In the genomic region with DNA sequence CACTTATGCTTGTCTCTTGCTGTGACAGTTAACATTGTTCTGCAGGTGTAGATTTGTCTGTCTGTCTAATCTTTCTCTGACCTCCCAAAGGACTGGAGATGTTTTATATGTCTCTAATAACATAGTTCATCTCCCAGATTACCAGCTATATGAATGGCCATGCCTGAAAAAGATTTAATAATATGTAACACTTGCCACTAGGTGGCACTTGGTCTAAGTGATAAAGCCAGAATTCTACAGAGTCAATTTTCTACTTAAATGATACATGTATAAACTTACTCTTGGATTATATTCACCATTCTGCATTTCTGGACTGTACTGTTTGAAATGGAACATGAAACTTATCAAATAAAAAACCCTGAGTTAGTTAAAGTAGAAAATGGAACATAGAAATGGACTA, we compare ENCODE assay signal across 9 mouse cellular contexts.
DNase-seq lines count a peak whose midpoint lies in the region; ATAC-seq and TF ChIP-seq lines count a peak whose summit lies in the region.
"Had no signal": no experiment of that assay in that cellular context is flagged by ENCODE, and none has a peak within 500 bp of the region (broad histone marks: within the 10 kb centered on the region; RNA-seq: fewer than 3 reads in every experiment).

No protein-coding gene starts in this region.

- no peak overlapping the region for H3K27ac ChIP-seq in thymus, adult 2 months (ENCODE audit: control insufficient read depth, insufficient read depth, low read length)
- H3K27ac ChIP-seq: embryonic facial prominence, embryonic 15.5 days had no signal

- no peak for TF ChIP-seq POLR2A in thymus, adult 2 months (IDR thresholded peaks at IDR 0.05; ENCODE audit: control insufficient read depth, extremely low read depth, insufficient read depth, low read length, poor library complexity)

- 0 out of 2 replicates have a peak, but pooled peaks cover 2% of the 10 kb centered on the region for H3K4me1 ChIP-seq in thymus, adult 2 months (replicated peaks; ENCODE audit: control insufficient read depth, insufficient read depth, low read length)

- no peak for DNase-seq in cerebellum, adult 9-11 months
- DNase-seq in kidney, adult 9 months, result peak; percentile 25
- DNase-seq in kidney, postnatal 4 days, result no peak
- peak; percentile 24 for DNase-seq in thymus, postnatal 0 days (ENCODE audit: low spot score)
- DNase-seq in thymus, adult 2 months, result no peak
- no peak for DNase-seq in adrenal gland, adult 2 months
- no peak for DNase-seq in thymus, postnatal 10 days (ENCODE audit: low spot score in 2 of 2)

- H3K36me3 ChIP-seq in thymus, adult 2 months (ENCODE audit: control insufficient read depth, insufficient read depth, low read length), result no peaks in the 10 kb centered on the region
- H3K36me3 ChIP-seq: embryonic facial prominence, embryonic 15.5 days had no signal

- H3K27me3 ChIP-seq in thymus, adult 2 months (ENCODE audit: control insufficient read depth, insufficient read depth, low read length), result no peaks in the 10 kb centered on the region
- H3K27me3 ChIP-seq: embryonic facial prominence, embryonic 15.5 days had no signal

- 0 out of 2 replicates have a peak, but pooled peaks have one; percentile 3 for ATAC-seq in cerebellum, adult (ENCODE audit: insufficient number of reproducible peaks, low FRiP score, low TSS enrichment)

- TF ChIP-seq CTCF in thymus, adult 2 months (IDR thresholded peaks at IDR 0.05; ENCODE audit: borderline replicate concordance, control insufficient read depth, extremely low read depth, insufficient read depth, low read length, poor library complexity), result no peak

- no peak overlapping the region for H3K4me3 ChIP-seq in thymus, adult 2 months (ENCODE audit: control insufficient read depth, insufficient read depth, low read length)
- H3K4me3 ChIP-seq: embryonic facial prominence, embryonic 15.5 days had no signal

Comparison
In these comparisons a context has a peak if more than half of its experiments do, and no peak if none do; other contexts are left out.
1. DNase-seq: peak in kidney, adult 9 months (single experiment) and thymus, postnatal 0 days (single experiment); none in cerebellum, adult 9-11 months (single experiment), kidney, postnatal 4 days (0 of 2), thymus, adult 2 months (single experiment), adrenal gland, adult 2 months (single experiment) and thymus, postnatal 10 days (0 of 2).